Mouse (Mus musculus) forelimb bud, embryonic 11.5 days (tissue): Measurements from ENCODE around the gene Actb.

Experiments used
- DNase-seq: peaks from one replicate; pipeline ENCODE4 v3.0.0-alpha.2; 2012; ENCODE audit warnings: low read depth, low spot score

Gene Actb

GRCm38 (mm10) chr5:142877337-142878280, 28.9 kb downstream of the Actb start:
- peak; percentile 85 for DNase-seq

- DNase-seq: no peak
Measured at GRCm38 (mm10) chr5:142876896-142877295, 29.7 kb downstream of the Actb start.

- DNase-seq: no peak
Measured at GRCm38 (mm10) chr5:142875513-142875905, 31.0 kb downstream of the Actb start.

GRCm38 (mm10) chr5:142874791-142875512, 31.6 kb downstream of the Actb start:
- no peak for DNase-seq

DNA sequence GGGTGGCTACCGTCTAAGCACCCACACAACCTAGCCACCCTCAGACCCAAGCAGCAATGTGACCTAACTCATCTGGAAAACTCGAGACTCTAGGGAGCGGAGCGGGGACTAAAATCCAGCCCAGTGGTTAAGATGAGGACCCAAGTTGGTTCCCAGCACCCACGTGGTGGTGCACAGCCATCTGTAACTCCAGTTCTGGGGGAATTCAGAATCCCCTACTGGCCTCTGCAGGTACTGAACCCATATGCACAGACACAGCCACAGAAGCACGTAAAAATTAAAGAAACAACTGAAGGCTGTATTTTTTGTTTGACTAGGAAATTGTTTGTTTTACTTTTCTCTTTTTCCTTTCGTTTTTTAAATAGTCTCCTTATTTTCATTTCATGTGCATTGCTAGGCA, 32.8 kb downstream of the Actb start:
- DNase-seq: no peak

GRCm38 (mm10) chr5:142871765-142872164, 34.8 kb downstream of the Actb start:
- DNase-seq: no peak

GRCm38 (mm10) chr5:142869463-142869862, 37.1 kb downstream of the Actb start:
- DNase-seq: peak; percentile 70

DNA sequence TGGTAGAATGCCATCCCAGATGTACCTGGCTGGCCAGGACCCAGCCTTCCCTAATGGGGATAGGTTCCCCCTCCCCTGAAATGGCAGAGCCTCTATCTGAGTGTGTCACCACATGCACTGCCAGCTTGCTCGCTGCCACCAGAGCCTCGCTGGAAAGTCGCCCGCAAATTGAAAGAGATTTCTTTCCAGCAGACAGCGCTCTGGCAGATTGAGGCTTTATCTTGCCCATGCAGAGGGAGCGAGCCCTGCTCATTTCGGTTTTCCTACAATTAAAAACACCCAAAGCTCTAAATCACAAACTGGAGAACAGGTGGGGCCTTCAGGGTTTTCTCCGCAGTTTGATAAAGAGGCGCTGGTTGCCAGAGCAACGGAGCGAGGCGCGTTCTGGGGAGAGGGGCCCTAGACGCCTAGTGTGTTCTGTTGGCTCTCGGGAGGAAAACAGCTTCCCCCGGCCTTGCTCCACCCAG, 48.8 kb downstream of the Actb start:
- no peak for DNase-seq

- DNase-seq: no peak
Measured at GRCm38 (mm10) chr5:142856408-142856807, 50.1 kb downstream of the Actb start.

DNA sequence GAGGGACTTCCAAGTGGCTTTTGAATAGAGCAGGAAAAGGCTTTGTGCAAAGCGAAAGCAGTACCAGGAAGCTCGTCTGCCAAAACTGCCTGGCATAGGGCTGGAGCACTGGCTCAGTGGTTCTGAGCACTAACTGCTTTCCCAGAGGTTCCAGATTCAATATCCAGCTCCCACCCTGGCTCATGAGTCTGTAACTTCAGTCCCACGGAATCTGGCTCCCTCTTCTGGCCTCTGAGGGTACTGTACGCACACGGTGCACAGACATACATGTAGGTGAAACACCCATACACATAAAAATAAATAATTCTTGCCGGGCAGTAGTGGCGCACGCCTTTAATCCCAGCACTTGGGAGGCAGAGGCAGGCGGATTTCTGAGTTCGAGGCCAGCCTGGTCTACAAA, 51.7 kb downstream of the Actb start:
- DNase-seq: peak; percentile 61

- no peak for DNase-seq
Measured at GRCm38 (mm10) chr5:142853585-142853984, 53.0 kb downstream of the Actb start.
